Mouse (Mus musculus): ENCODE data around the gene Selenow. TPM values are rescaled to one million over a fixed set of nuclear protein-coding genes. Genes with fewer than 3 reads are reported as not detected.
A peak's percentile ranks its signal among the peaks of the same experiment; 100 is the strongest.
"Not testable (repeated sequence)": the region's sequence is repeated elsewhere in the genome, so short reads cannot be mapped to it uniquely, and the experiment has no call there.

Selenow gene
- polyA plus RNA-seq, 1 experiment, result 931 TPM

DNA sequence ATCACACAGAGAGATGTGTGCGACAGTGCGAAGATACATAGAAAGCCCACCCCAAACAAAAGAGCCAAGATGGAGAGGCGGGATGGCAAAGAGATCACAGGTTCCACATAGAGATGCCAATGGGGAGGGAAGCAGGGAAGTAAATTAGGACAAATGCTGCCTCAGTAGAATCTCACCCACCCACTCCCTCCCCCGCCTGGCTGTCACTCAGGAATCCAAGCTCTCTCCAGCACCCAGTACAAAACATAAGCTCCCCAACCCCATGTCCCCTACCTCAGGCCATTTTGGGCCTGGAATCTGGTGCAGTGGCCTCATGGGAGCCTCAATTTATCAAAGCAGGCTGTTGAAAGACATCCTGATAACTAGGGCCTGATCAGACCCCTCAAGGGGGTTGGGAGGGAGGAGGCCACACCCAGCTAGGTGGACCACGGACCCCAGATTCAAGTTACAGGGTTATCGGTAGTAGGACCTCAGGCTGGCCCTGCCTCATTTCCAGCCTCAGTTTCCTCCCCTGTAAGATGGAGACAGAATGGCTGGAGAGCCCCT is 1.5 kb downstream of the Selenow start:
- no peak for TF ChIP-seq POLR2A (IDR thresholded peaks at IDR 0.05; ENCODE audit: borderline replicate concordance, insufficient read depth, low read length)
- TF ChIP-seq CTCF (IDR thresholded peaks at IDR 0.05; ENCODE audit: borderline replicate concordance, insufficient read depth, low read depth, low read length), result no peak
- Histone ChIP-seq H3K27me3 (ENCODE audit: control insufficient read depth, insufficient read depth, low read length) (no peaks in the 10 kb centered on the region), H3K27ac (ENCODE audit: insufficient read depth, low read length) (peak overlapping the region; percentile 23; the same call in 1 of the 2 replicates), H3K4me3 (replicated peaks; ENCODE audit: insufficient read depth, low read depth, low read length) (peak overlapping the region; percentile 92), H3K4me1 (ENCODE audit: control insufficient read depth, insufficient read depth, low read length) (peaks cover 4% of the 10 kb centered on the region)
- DNase-seq, result no peak
- WGBS, result 80% methylated on average over 6 of the region's 6 CpGs

DNA sequence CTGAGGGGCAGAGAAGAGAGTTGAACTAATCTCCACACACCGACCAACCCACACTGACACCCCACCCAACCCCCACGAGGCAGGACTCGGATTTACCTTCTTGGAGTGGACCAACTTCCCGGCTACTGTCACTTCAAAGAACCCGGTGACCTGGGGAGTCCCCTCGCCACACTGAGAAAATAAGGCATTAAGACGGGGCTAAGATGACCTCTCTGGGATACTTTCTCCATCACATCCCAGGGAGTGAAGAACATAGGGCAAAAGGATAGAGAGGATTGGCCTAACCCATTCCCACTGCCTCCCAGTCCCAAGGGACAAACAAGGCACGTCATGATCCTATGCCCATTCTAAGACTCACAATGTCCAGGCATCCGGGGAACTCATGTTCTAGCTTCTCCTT is 2.3 kb downstream of the Selenow start:
- no peak overlapping the region for H3K4me3 ChIP-seq (replicated peaks; ENCODE audit: insufficient read depth, low read depth, low read length)
- TF ChIP-seq POLR2A (IDR thresholded peaks at IDR 0.05; ENCODE audit: borderline replicate concordance, insufficient read depth, low read length) (no peak), CTCF (IDR thresholded peaks at IDR 0.05; ENCODE audit: borderline replicate concordance, insufficient read depth, low read depth, low read length) (no peak)
- H3K27me3 ChIP-seq (ENCODE audit: control insufficient read depth, insufficient read depth, low read length), result no peaks in the 10 kb centered on the region
- no peak for DNase-seq
- no peak overlapping the region for H3K27ac ChIP-seq (ENCODE audit: insufficient read depth, low read length)
- 91% methylated on average over 9 of the region's 9 CpGs for WGBS
- peaks cover 4% of the 10 kb centered on the region for H3K4me1 ChIP-seq (ENCODE audit: control insufficient read depth, insufficient read depth, low read length)

DNA sequence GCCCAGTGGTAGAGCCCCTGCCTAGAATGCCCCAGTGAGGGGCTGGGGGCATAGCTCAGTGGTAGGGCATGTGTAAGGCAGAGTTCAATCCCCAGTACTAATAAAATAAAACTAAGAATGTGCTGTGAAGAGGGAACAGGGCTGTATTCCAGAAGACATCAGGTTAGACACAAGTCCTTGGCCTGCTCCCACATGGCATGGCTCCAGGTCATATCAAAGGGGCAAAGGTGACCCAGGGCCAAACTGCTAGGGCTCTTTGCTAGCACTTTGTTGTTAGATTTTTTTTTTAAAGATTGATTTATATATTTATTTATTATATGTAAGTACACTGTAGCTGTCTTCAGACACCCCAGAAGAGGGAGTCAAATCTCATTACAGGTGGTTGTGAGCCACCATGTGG is 3.8 kb downstream of the Selenow start:
- no peaks in the 10 kb centered on the region for H3K27me3 ChIP-seq (ENCODE audit: control insufficient read depth, insufficient read depth, low read length)
- H3K4me3 ChIP-seq (replicated peaks; ENCODE audit: insufficient read depth, low read depth, low read length), result no peak overlapping the region
- H3K27ac ChIP-seq (ENCODE audit: insufficient read depth, low read length), result no peak overlapping the region
- peaks cover 4% of the 10 kb centered on the region for H3K4me1 ChIP-seq (ENCODE audit: control insufficient read depth, insufficient read depth, low read length)
- no peak for TF ChIP-seq CTCF (IDR thresholded peaks at IDR 0.05; ENCODE audit: borderline replicate concordance, insufficient read depth, low read depth, low read length)
- no peak for TF ChIP-seq POLR2A (IDR thresholded peaks at IDR 0.05; ENCODE audit: borderline replicate concordance, insufficient read depth, low read length)
- DNase-seq, result no peak

DNA sequence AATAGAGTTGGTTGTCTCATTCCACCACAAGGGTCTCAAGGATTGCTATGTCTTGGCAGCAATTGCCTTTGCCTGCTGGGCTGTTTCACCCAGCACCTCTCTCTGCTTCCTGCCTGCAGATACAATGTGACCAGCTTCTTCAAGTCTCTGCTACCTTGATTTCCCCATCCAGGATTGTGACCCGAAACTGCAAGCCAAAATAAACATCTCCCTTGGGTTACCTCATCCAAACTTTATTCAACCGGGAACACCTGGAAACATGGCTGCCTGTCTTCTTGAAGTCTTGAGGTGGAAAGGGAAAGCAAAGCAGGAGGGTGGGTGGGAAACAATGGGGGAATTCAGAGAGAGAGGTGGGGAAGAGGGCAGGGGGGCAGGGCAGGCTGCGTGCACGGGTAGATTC is 5.2 kb downstream of the Selenow start:
- Histone ChIP-seq H3K27ac (ENCODE audit: insufficient read depth, low read length) (no peak overlapping the region), H3K4me3 (replicated peaks; ENCODE audit: insufficient read depth, low read depth, low read length) (no peak overlapping the region), H3K27me3 (ENCODE audit: control insufficient read depth, insufficient read depth, low read length) (no peaks in the 10 kb centered on the region), H3K4me1 (ENCODE audit: control insufficient read depth, insufficient read depth, low read length) (peaks cover 4% of the 10 kb centered on the region)
- TF ChIP-seq POLR2A (IDR thresholded peaks at IDR 0.05; ENCODE audit: borderline replicate concordance, insufficient read depth, low read length), result no peak
- TF ChIP-seq CTCF (IDR thresholded peaks at IDR 0.05; ENCODE audit: borderline replicate concordance, insufficient read depth, low read depth, low read length), result no peak
- WGBS, result 83% methylated on average over 4 of the region's 4 CpGs
- no peak for DNase-seq

DNA sequence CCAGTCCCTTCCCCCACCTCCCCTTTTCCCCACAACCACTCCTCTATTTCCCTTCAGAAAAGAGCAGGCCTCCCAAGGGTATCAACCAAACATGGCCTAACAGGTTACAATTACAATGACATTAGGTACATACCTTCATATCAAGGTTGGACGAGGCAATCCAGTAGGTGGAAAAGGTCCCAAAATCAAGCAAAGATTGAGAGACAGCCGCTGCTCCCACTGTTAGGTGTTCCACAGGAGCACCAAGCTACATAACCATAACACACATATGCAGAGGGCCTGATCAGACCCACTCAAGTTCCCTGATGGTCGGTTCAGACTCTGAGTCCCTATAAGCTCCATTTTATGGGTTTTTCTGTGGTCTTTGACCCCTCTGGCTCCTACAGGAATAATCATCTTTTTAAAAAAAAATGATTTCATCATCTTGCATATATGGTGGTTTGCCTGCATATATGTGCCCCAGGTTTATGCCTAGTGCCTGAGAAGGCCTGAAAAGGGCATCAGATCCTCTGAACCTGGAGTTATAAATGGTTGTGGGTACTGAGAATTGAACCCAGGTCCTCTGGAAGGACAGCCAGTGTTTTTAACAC is 6.0 kb downstream of the Selenow start:
- WGBS, result 83% methylated on average over 3 of the region's 3 CpGs
- H3K4me3 ChIP-seq (replicated peaks; ENCODE audit: insufficient read depth, low read depth, low read length), result no peak overlapping the region
- no peak overlapping the region for H3K27ac ChIP-seq (ENCODE audit: insufficient read depth, low read length)
- TF ChIP-seq POLR2A (IDR thresholded peaks at IDR 0.05; ENCODE audit: borderline replicate concordance, insufficient read depth, low read length) (no peak), CTCF (IDR thresholded peaks at IDR 0.05; ENCODE audit: borderline replicate concordance, insufficient read depth, low read depth, low read length) (no peak)
- H3K4me1 ChIP-seq (ENCODE audit: control insufficient read depth, insufficient read depth, low read length), result peaks cover 4% of the 10 kb centered on the region
- no peaks in the 10 kb centered on the region for H3K27me3 ChIP-seq (ENCODE audit: control insufficient read depth, insufficient read depth, low read length)
- DNase-seq, result no peak

DNA sequence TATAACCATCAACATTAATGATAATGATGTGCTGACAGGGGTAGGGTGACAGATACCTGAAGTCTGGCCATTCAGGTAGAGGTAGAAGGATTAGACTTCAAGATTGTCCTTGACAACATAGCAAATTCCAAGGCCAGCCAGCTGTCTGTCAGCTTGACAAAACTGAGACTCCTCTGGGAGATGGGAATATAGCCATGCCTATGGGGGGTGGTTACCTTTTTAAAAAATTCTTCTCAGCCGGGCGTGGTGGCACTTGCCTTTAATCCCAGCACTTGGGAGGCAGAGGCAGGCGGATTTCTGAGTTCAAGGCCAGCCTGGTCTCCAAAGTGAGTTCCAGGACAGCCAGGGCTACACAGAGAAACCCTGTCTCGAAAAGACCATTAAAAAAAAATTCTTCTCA is 6.5 kb downstream of the Selenow start:
- H3K27me3 ChIP-seq (ENCODE audit: control insufficient read depth, insufficient read depth, low read length); DNase-seq; H3K4me1 ChIP-seq (ENCODE audit: control insufficient read depth, insufficient read depth, low read length); H3K4me3 ChIP-seq (replicated peaks; ENCODE audit: insufficient read depth, low read depth, low read length); H3K27ac ChIP-seq (ENCODE audit: insufficient read depth, low read length): not testable (repeated sequence)
- whole genome bisulfite sequencing, result 80% methylated on average over 4 of the region's 4 CpGs

DNA sequence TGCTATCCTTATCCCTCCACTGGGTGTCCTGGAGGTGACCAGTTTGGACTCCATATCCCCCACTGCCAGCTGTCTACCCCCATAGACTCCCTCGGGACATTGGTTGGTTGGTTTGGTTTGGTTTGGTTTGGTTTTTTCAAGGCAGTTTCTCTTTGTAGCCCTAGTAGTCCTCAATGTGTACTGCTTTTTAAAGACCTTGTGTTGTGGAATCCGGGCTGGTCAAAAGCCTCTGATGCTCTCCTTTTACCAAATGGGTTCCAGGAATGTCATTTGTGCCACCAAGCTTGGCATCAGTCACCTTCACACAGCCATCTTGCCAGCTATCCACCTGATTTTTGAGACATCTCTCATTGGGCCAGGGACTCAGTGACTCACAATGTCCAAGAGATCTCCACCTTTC is 7.5 kb downstream of the Selenow start:
- 87% methylated on average over 2 of the region's 2 CpGs for WGBS
- Histone ChIP-seq H3K4me3 (replicated peaks; ENCODE audit: insufficient read depth, low read depth, low read length) (no peak overlapping the region), H3K27me3 (ENCODE audit: control insufficient read depth, insufficient read depth, low read length) (no peaks in the 10 kb centered on the region), H3K4me1 (ENCODE audit: control insufficient read depth, insufficient read depth, low read length) (no peaks in the 10 kb centered on the region), H3K27ac (ENCODE audit: insufficient read depth, low read length) (no peak overlapping the region)
- DNase-seq, result no peak
- no peak for TF ChIP-seq POLR2A (IDR thresholded peaks at IDR 0.05; ENCODE audit: borderline replicate concordance, insufficient read depth, low read length)
- TF ChIP-seq CTCF (IDR thresholded peaks at IDR 0.05; ENCODE audit: borderline replicate concordance, insufficient read depth, low read depth, low read length), result no peak

DNA sequence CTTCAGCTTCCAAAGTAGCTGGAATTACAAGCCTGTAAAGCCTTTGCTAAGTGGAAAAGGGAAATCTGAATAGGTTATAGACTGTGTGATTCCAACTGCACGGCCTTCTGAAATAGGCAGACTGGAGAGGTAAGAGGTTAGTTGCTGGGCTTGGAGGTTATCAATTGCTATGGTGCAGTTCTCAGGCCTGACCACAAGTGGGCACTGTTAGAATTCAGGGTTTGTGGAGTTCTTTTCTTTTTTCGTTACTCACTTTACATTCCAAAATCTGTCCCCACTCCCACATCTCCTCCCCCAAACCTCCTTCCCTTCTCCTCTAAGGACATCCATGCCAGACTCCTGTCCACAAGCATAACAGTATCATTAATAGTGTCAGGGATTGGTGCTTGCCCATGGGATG is 8.0 kb downstream of the Selenow start:
- 31% methylated on average over 2 of the region's 2 CpGs for WGBS
- TF ChIP-seq CTCF (IDR thresholded peaks at IDR 0.05; ENCODE audit: borderline replicate concordance, insufficient read depth, low read depth, low read length), result peak; percentile 56; the same call in 1 of the 2 replicates
- TF ChIP-seq POLR2A (IDR thresholded peaks at IDR 0.05; ENCODE audit: borderline replicate concordance, insufficient read depth, low read length), result no peak
- no peaks in the 10 kb centered on the region for H3K27me3 ChIP-seq (ENCODE audit: control insufficient read depth, insufficient read depth, low read length)
- no peaks in the 10 kb centered on the region for H3K4me1 ChIP-seq (ENCODE audit: control insufficient read depth, insufficient read depth, low read length)
- DNase-seq, result peak in 1 of 2 experiments; percentile 38
- H3K27ac ChIP-seq (ENCODE audit: insufficient read depth, low read length), result no peak overlapping the region
- H3K4me3 ChIP-seq (replicated peaks; ENCODE audit: insufficient read depth, low read depth, low read length), result no peak overlapping the region

Data from cerebellum, adult 2 months (tissue).